23 mouse cellular contexts compared by ENCODE assay signal in the genomic region with DNA sequence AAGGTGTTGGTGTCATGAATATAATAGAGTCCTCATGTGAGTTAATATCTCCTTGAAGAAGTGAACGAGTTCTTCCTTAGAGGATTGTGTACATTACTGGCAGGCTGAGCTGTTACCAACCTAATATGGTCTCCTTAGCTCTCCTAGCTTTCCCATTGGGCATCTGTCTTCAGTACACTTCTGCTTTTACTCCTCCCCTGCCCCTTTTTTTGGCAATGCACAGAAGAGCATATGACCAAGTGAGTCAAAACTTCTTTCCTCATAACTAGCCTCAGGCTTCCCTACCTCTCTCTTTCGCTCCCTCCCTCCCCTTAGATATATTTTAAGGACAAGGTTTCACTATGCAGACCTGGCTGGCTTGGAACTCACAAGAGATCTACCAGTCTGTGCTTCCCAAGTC.
"Had no signal": no experiment of that assay in that cellular context is flagged by ENCODE, and none has a peak within 500 bp of the region (broad histone marks: within the 10 kb centered on the region; RNA-seq: fewer than 3 reads in every experiment).

No protein-coding gene starts in this region.

- H3K4me3 ChIP-seq: kidney, embryonic 15.5 days; left cerebral cortex, adult 2 months; limb, embryonic 12.5 days; limb, embryonic 15.5 days; megakaryocyte, embryonic 14.5 days; midbrain, embryonic 10.5 days; midbrain, embryonic 13.5 days; myocyte; neural tube, embryonic 13.5 days had no signal

- H3K4me1 ChIP-seq: kidney, embryonic 15.5 days; limb, embryonic 12.5 days; limb, embryonic 15.5 days; midbrain, embryonic 10.5 days; midbrain, embryonic 13.5 days; neural tube, embryonic 13.5 days had no signal

- H3K36me3 ChIP-seq: limb, embryonic 12.5 days; limb, embryonic 15.5 days; midbrain, embryonic 10.5 days; midbrain, embryonic 13.5 days; neural tube, embryonic 13.5 days had no signal

- H3K27ac ChIP-seq: kidney, embryonic 15.5 days; left cerebral cortex, adult 2 months; limb, embryonic 12.5 days; limb, embryonic 15.5 days; liver, embryonic 14.5 days; midbrain, embryonic 10.5 days; midbrain, embryonic 13.5 days; neural tube, embryonic 13.5 days had no signal

- ATAC-seq: liver, postnatal 0 days; midbrain, embryonic 13.5 days; midbrain, embryonic 16.5 days had no signal

- H3K27me3 ChIP-seq: kidney, embryonic 15.5 days; limb, embryonic 12.5 days; limb, embryonic 15.5 days; megakaryocyte, embryonic 14.5 days; midbrain, embryonic 13.5 days; neural tube, embryonic 13.5 days had no signal

- DNase-seq: kidney, adult 8-10 months; kidney, postnatal 10 days; kidney, postnatal 36 days; layer of hippocampus, postnatal 36 days; liver, postnatal 0 days; lung, embryonic 14.5 days; lung, postnatal 14 days; lung, postnatal 4 days; right cerebral cortex, adult 18-20 months; right cerebral cortex, postnatal 14 days; right cerebral cortex, postnatal 4 days; thymus, postnatal 25 days had no signal

- H3K9me3 ChIP-seq: kidney, embryonic 15.5 days; limb, embryonic 12.5 days; limb, embryonic 15.5 days; megakaryocyte, embryonic 14.5 days; midbrain, embryonic 10.5 days; midbrain, embryonic 13.5 days; neural tube, embryonic 13.5 days had no signal
